Mouse (Mus musculus) myocyte (in vitro differentiated cells): ENCODE measurements around the gene Crybg1. TPM values are rescaled to one million over a fixed set of nuclear protein-coding genes. Genes with fewer than 3 reads are reported as not detected.

Experiments
- H3K27me3 ChIP-seq: one replicate; pipeline ENCODE4 v1.6.1; 2011; ENCODE audit not compliant: control insufficient read depth, insufficient read depth, insufficient read length
- H3K36me3 ChIP-seq: one replicate; pipeline ENCODE4 v1.6.1; 2011; ENCODE audit not compliant: control insufficient read depth, insufficient read depth
- H3K4me2 ChIP-seq: one replicate; pipeline ENCODE4 v1.6.1; 2011; ENCODE audit warnings: low read depth, control low read depth
- H3K4me3 ChIP-seq: one replicate; pipeline ENCODE4 v1.5.1; 2011; ENCODE audit warnings: mild to moderate bottlenecking, control low read depth, moderate library complexity
- H3K79me2 ChIP-seq: one replicate; pipeline ENCODE4 v1.6.1; 2011; ENCODE audit not compliant: control insufficient read depth, insufficient read depth
- H3ac ChIP-seq: one replicate; pipeline ENCODE4 v1.6.1; 2011; ENCODE audit not compliant: control insufficient read depth, insufficient read length
- CEBPB ChIP-seq: IDR thresholded peaks from 2 replicates; pipeline ENCODE4 v1.6.1; 2011; ENCODE audit warnings: mild to moderate bottlenecking, moderate library complexity; ENCODE audit not compliant: poor library complexity, insufficient read depth, severe bottlenecking
- E2F4 ChIP-seq: IDR thresholded peaks from one replicate; pipeline ENCODE4 v1.6.1; 2011; ENCODE audit warnings: mild to moderate bottlenecking, control low read depth, moderate library complexity; ENCODE audit not compliant: insufficient read depth
- MAX ChIP-seq: IDR thresholded peaks from one replicate; pipeline ENCODE4 v1.6.1; 2011; ENCODE audit warnings: low read depth, mild to moderate bottlenecking, control low read depth
- MYOD1 ChIP-seq, 3 experiments: IDR thresholded peaks; one replicate each; pipeline ENCODE4 v1.6.1; 2011; ENCODE audit warnings: control low read depth in 2 of 3, low read depth in 2 of 3, mild to moderate bottlenecking in 2 of 3, moderate library complexity in 1 of 3; ENCODE audit not compliant: insufficient read length in 2 of 3, control insufficient read depth in 1 of 3
- MYOG ChIP-seq, 3 experiments: IDR thresholded peaks; one replicate each; pipeline ENCODE4 v1.6.1; 2011; ENCODE audit warnings: control low read depth in 2 of 3, low read depth in 2 of 3, mild to moderate bottlenecking in 2 of 3; ENCODE audit not compliant: insufficient read length in 2 of 3, control insufficient read depth in 1 of 3, insufficient read depth in 1 of 3
- POLR2A ChIP-seq: IDR thresholded peaks from one replicate; pipeline ENCODE4 v1.6.1; 2011; ENCODE audit warnings: low read depth, mild to moderate bottlenecking, control low read depth, moderate library complexity; ENCODE audit not compliant: insufficient read length
- POLR2AphosphoS2 ChIP-seq: IDR thresholded peaks from one replicate; pipeline ENCODE4 v1.6.1; 2011; ENCODE audit warnings: low read depth, control low read depth; ENCODE audit not compliant: insufficient read length
- REST ChIP-seq: IDR thresholded peaks from one replicate; pipeline ENCODE4 v1.6.1; 2011; ENCODE audit warnings: mild to moderate bottlenecking, control low read depth, moderate library complexity; ENCODE audit not compliant: insufficient read depth, insufficient read length
- SRF ChIP-seq: IDR thresholded peaks from one replicate; pipeline ENCODE4 v1.6.1; 2011; ENCODE audit warnings: low read depth; ENCODE audit not compliant: control insufficient read depth, insufficient read length
- TCF12 ChIP-seq: IDR thresholded peaks from one replicate; pipeline ENCODE4 v1.6.1; 2011; ENCODE audit warnings: mild to moderate bottlenecking, control low read depth; ENCODE audit not compliant: poor library complexity, insufficient read depth, severe bottlenecking
- TCF3 ChIP-seq: IDR thresholded peaks from one replicate; pipeline ENCODE4 v1.6.1; 2011; ENCODE audit warnings: low read depth, control low read depth; ENCODE audit not compliant: insufficient read length
- USF1 ChIP-seq: IDR thresholded peaks from one replicate; pipeline ENCODE4 v1.6.1; 2011; ENCODE audit warnings: low read depth, mild to moderate bottlenecking, control low read depth, moderate library complexity
- polyA plus RNA-seq: library from polyadenylated mRNA; unstranded; fragments of >200 nt; fragmentation: generic; extraction: Trizol; gene quantifications from one replicate; pipeline ENCODE4 v1.2.1, GENCODE M21; 2012; ENCODE audit warnings: missing spikeins

Gene Crybg1
- polyA plus RNA-seq, 1 experiment: 3.7 TPM

DNA sequence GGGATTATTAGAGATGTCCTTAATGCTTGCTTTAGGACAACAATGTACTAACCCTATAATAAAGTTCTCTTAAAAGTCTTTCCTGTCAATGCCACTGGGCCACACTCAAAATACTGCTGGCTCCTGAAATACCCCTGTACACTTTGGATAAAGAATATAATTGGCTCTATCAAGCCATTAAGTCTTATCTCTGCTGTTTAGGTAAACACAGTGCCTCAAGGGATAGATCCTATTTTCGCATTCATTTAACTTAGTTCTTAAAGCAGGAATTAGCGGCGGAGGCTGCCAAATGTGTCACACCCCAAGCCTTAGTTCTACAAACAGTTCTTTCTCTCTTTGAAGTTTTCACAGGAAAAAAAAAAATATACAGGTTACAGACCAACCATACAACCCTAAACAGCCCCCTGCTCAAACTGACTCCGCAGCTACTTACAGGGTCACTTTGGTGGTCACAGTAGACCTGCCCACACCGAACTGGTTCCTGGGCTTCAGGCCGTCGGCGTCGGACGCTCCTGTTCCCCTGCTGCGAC, 145.6 kb downstream of the Crybg1 start:
- Histone ChIP-seq H3K79me2 (peaks cover 12% of the 10 kb centered on the region), H3K36me3 (no peaks in the 10 kb centered on the region), H3ac (peak overlapping the region; percentile 40), H3K27me3 (no peaks in the 10 kb centered on the region), H3K4me3 (peak overlapping the region; percentile 62), H3K4me2 (peak overlapping the region; percentile 97)
- TF ChIP-seq POLR2A: no peak
- no peak for TF ChIP-seq MAX
- TF ChIP-seq USF1: no peak
- no peak for TF ChIP-seq REST
- no peak for TF ChIP-seq MYOD1 (IDR thresholded peaks at IDR 0.05; ENCODE audit: control insufficient read depth in 1 of 3, insufficient read length in 2 of 3, low read depth in 2 of 3)
- no peak for TF ChIP-seq MYOG (IDR thresholded peaks at IDR 0.05; ENCODE audit: control insufficient read depth in 1 of 3, insufficient read depth in 1 of 3, insufficient read length in 2 of 3, low read depth in 2 of 3)
- no peak for TF ChIP-seq SRF
- TF ChIP-seq TCF3: no peak
- no peak for TF ChIP-seq TCF12
- no peak for TF ChIP-seq POLR2AphosphoS2
- TF ChIP-seq E2F4: no peak
- TF ChIP-seq CEBPB: no peak

DNA sequence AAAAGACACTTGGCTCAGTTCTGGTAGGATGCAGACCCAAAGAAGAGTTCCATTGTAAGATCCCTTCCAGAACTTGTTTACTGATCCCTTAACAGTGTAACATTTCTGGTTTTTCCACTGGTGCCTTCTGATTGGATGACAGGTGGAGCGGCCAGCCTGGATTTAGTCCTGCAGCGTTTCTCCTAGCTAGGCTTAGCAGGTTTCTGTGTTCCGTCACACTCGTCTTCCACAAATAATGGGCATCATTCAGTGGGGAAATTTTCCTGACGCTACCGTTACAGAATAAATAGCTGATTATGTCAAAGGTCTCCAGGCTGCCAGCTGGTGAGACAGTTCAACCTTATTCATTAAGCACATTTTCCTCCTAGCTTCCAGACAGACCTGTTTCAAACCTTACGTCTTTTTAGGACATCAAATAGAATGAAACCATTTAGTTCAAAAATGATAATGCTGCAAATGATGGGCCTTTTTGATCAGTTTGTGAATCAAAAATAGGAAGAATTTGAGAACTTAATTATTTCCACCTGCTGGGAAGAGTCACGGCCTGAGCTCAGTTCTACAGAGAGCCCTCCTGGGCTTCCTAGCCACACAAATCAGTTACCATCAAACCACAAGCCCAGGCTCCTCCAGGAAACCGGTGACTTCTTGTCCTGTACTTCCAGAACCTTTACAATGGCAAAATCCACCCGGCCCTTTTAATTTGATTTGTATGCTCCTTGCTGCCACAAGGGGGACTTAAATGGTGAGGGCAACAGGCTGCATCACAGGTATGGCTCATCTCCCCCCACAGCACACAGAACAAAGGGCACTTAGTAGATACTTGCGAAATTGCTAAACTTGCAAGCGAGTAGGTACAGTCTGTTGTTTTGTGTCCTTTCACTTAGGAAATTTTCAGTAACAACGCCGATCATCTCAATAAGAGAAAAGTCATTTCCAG, 146.4 kb downstream of the Crybg1 start:
- H3K4me2 ChIP-seq: peak overlapping the region; percentile 97
- H3ac ChIP-seq: no peak overlapping the region
- no peaks in the 10 kb centered on the region for H3K27me3 ChIP-seq
- H3K79me2 ChIP-seq: peaks cover 12% of the 10 kb centered on the region
- TF ChIP-seq TCF3 (no peak), MYOD1 (IDR thresholded peaks at IDR 0.05; ENCODE audit: control insufficient read depth in 1 of 3, insufficient read length in 2 of 3, low read depth in 2 of 3) (no peak), SRF (no peak), POLR2AphosphoS2 (no peak), E2F4 (no peak), MYOG (IDR thresholded peaks at IDR 0.05; ENCODE audit: control insufficient read depth in 1 of 3, insufficient read depth in 1 of 3, insufficient read length in 2 of 3, low read depth in 2 of 3) (no peak), MAX (no peak)
- peak overlapping the region; percentile 62 for H3K4me3 ChIP-seq
- H3K36me3 ChIP-seq: no peaks in the 10 kb centered on the region

DNA sequence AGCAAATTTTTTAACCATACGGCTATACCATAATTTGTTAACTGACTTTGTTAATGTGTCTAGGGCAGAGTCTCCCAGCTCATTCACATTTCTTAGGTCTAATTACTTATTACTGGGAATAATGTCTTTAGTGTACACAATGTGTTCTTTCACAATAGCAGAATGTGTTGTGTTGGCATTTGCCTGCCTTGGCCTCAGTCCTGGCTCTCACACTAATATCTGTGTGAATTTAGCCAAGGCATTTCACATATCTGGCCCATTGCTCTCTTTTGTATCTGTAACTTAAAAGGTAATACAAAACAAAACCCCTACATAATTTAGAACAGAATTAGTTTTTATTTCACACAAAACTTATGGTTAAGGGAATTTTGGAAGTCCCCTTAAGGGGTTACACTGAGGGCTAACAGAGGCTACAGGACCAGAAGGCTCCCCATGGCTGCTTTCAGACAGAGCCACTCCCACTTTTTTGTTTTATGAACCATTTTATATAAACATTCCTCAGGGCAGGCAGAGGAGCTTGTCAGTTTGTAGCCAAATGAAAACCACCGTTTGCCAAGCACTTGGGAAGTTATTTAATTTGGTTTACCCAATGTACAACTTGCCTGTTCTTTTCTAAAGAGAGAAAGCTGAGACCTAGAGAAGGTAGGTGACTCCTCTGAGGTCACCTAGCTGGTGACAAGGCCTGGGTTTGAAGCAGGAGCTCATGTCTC, 148.3 kb downstream of the Crybg1 start:
- Histone ChIP-seq H3ac (no peak overlapping the region), H3K27me3 (no peaks in the 10 kb centered on the region), H3K79me2 (peaks cover 12% of the 10 kb centered on the region), H3K36me3 (no peaks in the 10 kb centered on the region), H3K4me3 (no peak overlapping the region), H3K4me2 (peak overlapping the region; percentile 25)
- no peak for TF ChIP-seq POLR2A
- TF ChIP-seq MYOD1 (IDR thresholded peaks at IDR 0.05; ENCODE audit: control insufficient read depth in 1 of 3, insufficient read length in 2 of 3, low read depth in 2 of 3): no peak
- no peak for TF ChIP-seq TCF3
- no peak for TF ChIP-seq POLR2AphosphoS2
- no peak for TF ChIP-seq SRF
- TF ChIP-seq E2F4: no peak
- TF ChIP-seq REST: no peak

DNA sequence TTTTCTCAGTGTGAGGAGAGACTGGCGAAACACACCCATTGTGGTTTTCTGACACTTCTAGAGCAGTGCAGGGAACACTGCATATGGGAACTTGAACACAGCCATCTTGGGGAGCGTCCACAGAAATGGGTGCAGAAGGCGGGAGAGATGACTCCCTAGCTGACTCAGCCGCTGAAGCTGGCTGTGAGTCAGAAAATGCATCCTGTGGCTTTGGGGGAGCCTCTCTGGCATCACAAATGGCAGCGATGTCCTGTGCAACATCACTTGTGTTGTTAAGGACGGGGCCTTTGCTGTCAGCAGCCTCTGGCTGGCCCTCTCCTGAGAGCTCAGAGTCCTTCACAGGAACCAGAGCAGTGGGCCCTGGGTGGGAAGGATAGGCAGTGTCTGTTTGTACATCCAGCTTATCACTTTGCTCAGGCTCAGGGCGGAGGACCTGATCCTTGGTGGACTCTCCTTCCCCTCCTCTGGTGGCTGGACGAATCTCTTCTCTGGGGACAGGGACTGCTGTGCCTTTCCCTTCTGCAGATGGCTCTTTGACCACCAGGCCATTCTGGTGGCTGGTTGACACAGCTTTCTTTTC, 150.1 kb downstream of the Crybg1 start:
- Histone ChIP-seq H3K36me3 (no peaks in the 10 kb centered on the region), H3K4me2 (peak overlapping the region; percentile 66), H3K79me2 (peaks cover 12% of the 10 kb centered on the region), H3K4me3 (no peak overlapping the region), H3ac (no peak overlapping the region), H3K27me3 (no peaks in the 10 kb centered on the region)
- TF ChIP-seq POLR2AphosphoS2 (no peak), MYOD1 (IDR thresholded peaks at IDR 0.05; ENCODE audit: control insufficient read depth in 1 of 3, insufficient read length in 2 of 3, low read depth in 2 of 3) (no peak), REST (no peak), TCF3 (no peak), TCF12 (no peak), USF1 (no peak), MYOG (IDR thresholded peaks at IDR 0.05; ENCODE audit: control insufficient read depth in 1 of 3, insufficient read depth in 1 of 3, insufficient read length in 2 of 3, low read depth in 2 of 3) (no peak), CEBPB (no peak), MAX (no peak), SRF (no peak), E2F4 (no peak), POLR2A (no peak)
